Mouse (Mus musculus) megakaryocyte, adult 5-6 weeks (primary cell): ENCODE measurements around the gene Eps15l1. TPM values are rescaled to one million over a fixed set of nuclear protein-coding genes. Genes with fewer than 3 reads are reported as not detected.
A peak's percentile ranks its signal among the peaks of the same experiment; 100 is the strongest.

Experiments used
- ATAC-seq: 2 replicates; pipeline ENCODE4 v1.8.0; 2016; ENCODE audit warnings: mild to moderate bottlenecking, inconsistent platforms; ENCODE audit not compliant: poor library complexity, severe bottlenecking
- total RNA-seq, 2 experiments: library from RNA; stranded (forward) in 1 of 2; stranded (reverse) in 1 of 2; fragments of 153-499, 151-499 nt in 1 of 2; fragments of 221-1000, 200-1000 nt in 1 of 2; gene quantifications; 2 replicates each; pipeline versions ENCODE4 v1.2.3 to v1.2.4; 2015 to 2017

Eps15l1 gene
- total RNA-seq, 2 experiments from 2014 or later, result 41.9 to 53.4 TPM

GRCm38 (mm10) chr8:72415252-72415651, 6.0 kb downstream of the Eps15l1 start:
- ATAC-seq, result no peak

- ATAC-seq, result peak; percentile 47; the same call in 1 of the 2 replicates
These were observed 7.4 kb downstream of the Eps15l1 start for GRCm38 (mm10) chr8:72413839-72414238.

- no peak for ATAC-seq
These were observed 11.8 kb downstream of the Eps15l1 start for GRCm38 (mm10) chr8:72409443-72409842.

GRCm38 (mm10) chr8:72407878-72408277, 13.4 kb downstream of the Eps15l1 start:
- no peak for ATAC-seq

GRCm38 (mm10) chr8:72402981-72403380, 18.3 kb downstream of the Eps15l1 start:
- no peak for ATAC-seq

GRCm38 (mm10) chr8:72401381-72401780, 19.9 kb downstream of the Eps15l1 start:
- no peak for ATAC-seq

- ATAC-seq, result no peak
These were observed 35.5 kb downstream of the Eps15l1 start for GRCm38 (mm10) chr8:72385737-72386136.

GRCm38 (mm10) chr8:72382395-72382794, 38.9 kb downstream of the Eps15l1 start:
- ATAC-seq, result peak; percentile 35; the same call in 1 of the 2 replicates

GRCm38 (mm10) chr8:72380656-72381055, 40.6 kb downstream of the Eps15l1 start:
- ATAC-seq, result no peak

GRCm38 (mm10) chr8:72376900-72377299, 44.4 kb downstream of the Eps15l1 start:
- no peak for ATAC-seq

- ATAC-seq, result no peak
These were observed 45.0 kb downstream of the Eps15l1 start for GRCm38 (mm10) chr8:72376309-72376708.

GRCm38 (mm10) chr8:72375161-72375560, 46.1 kb downstream of the Eps15l1 start:
- ATAC-seq, result no peak

GRCm38 (mm10) chr8:72372311-72372710, 48.9 kb downstream of the Eps15l1 start:
- ATAC-seq, result no peak

GRCm38 (mm10) chr8:72371356-72371755, 49.9 kb downstream of the Eps15l1 start:
- ATAC-seq, result no peak

GRCm38 (mm10) chr8:72366435-72366834, 54.8 kb downstream of the Eps15l1 start:
- ATAC-seq, result no peak

GRCm38 (mm10) chr8:72365826-72366225, 55.4 kb downstream of the Eps15l1 start:
- peak; percentile 84 for ATAC-seq

- no peak for ATAC-seq
These were observed 56.2 kb downstream of the Eps15l1 start for GRCm38 (mm10) chr8:72365016-72365415.

GRCm38 (mm10) chr8:72363457-72363856, 57.8 kb downstream of the Eps15l1 start:
- no peak for ATAC-seq

- ATAC-seq, result no peak
These were observed 58.5 kb downstream of the Eps15l1 start for GRCm38 (mm10) chr8:72362754-72363153.

- peak; percentile 79 for ATAC-seq
These were observed 61.1 kb downstream of the Eps15l1 start for GRCm38 (mm10) chr8:72360162-72360561.

- ATAC-seq, result no peak
These were observed 64.7 kb downstream of the Eps15l1 start for GRCm38 (mm10) chr8:72356593-72356992.

GRCm38 (mm10) chr8:72354272-72354671, 67.0 kb downstream of the Eps15l1 start:
- ATAC-seq, result peak; percentile 70

GRCm38 (mm10) chr8:72353700-72354045, 67.6 kb downstream of the Eps15l1 start:
- no peak for ATAC-seq
